Mouse (Mus musculus) E14TG2a.4 (cell line): ENCODE results near the gene Zkscan5.

ENCODE experiments used
- CTCF ChIP-seq: conservative IDR thresholded peaks from 2 replicates; pipeline ENCODE4 v1.5.1; 2014; ENCODE audit warnings: low read length
- NANOG ChIP-seq: IDR thresholded peaks from 2 replicates; pipeline ENCODE4 v1.6.1; 2014; ENCODE audit warnings: borderline replicate concordance, low read length, mixed read lengths

GRCm38 (mm10) chr5:145164710-145165109, 39.7 kb upstream of the Zkscan5 start:
- TF ChIP-seq CTCF (no peak), NANOG (no peak)
